Mouse (Mus musculus) liver, embryonic 11.5 days (tissue): ENCODE data around the gene Sh2b3. TPM values are rescaled to one million over a fixed set of nuclear protein-coding genes. Genes with fewer than 3 reads are reported as not detected.

Experiments used
- ATAC-seq: fragments of 200-750 bp; cut with Nextera tagmentation; replicated peaks from 2 replicates; pipeline ENCODE4 v1.8.0; 2017; ENCODE audit warnings: moderate number of reproducible peaks, mild to moderate bottlenecking, moderate TSS enrichment, moderate library complexity; ENCODE audit not compliant: low FRiP score
- DNase-seq: peaks from one replicate; pipeline ENCODE4 v3.0.0-alpha.2; 2017; ENCODE audit warnings: low spot score
- H3K27ac ChIP-seq: fragments of 300-500 bp; sonication (generic); 2 replicates; pipeline ENCODE4 v1.5.1; 2014; ENCODE audit warnings: mild to moderate bottlenecking, low read depth, low read length, control low read depth
- H3K27me3 ChIP-seq: fragments of 300-500 bp; sonication (generic); replicated peaks from 2 replicates; pipeline ENCODE4 v1.6.1; 2014; ENCODE audit warnings: low read length, mixed read lengths; ENCODE audit not compliant: control insufficient read depth, insufficient read depth
- H3K36me3 ChIP-seq: fragments of 300-500 bp; sonication (generic); 2 replicates; pipeline ENCODE4 v1.6.1; 2014; ENCODE audit warnings: mild to moderate bottlenecking, low read length, moderate library complexity, mixed read lengths; ENCODE audit not compliant: control insufficient read depth, insufficient read depth
- H3K4me1 ChIP-seq: fragments of 300-500 bp; sonication (generic); replicated peaks from 2 replicates; pipeline ENCODE4 v1.6.1; 2014; ENCODE audit warnings: low read length, mixed read lengths; ENCODE audit not compliant: control insufficient read depth, insufficient read depth
- H3K4me2 ChIP-seq: fragments of 300-500 bp; sonication (generic); 2 replicates; pipeline ENCODE4 v1.6.1; 2014; ENCODE audit warnings: mild to moderate bottlenecking, control low read depth, moderate library complexity
- H3K4me3 ChIP-seq: fragments of 300-500 bp; sonication (generic); 2 replicates; pipeline ENCODE4 v1.5.1; 2014; ENCODE audit warnings: low read depth, low read length, control low read depth
- H3K9ac ChIP-seq: fragments of 300-500 bp; sonication (generic); 2 replicates; pipeline ENCODE4 v1.6.1; 2014; ENCODE audit warnings: low read depth, low read length, control low read depth
- H3K9me3 ChIP-seq: fragments of 300-500 bp; sonication (generic); 2 replicates; pipeline ENCODE4 v1.6.1; 2016; ENCODE audit warnings: low read length, inconsistent platforms, mixed read lengths; ENCODE audit not compliant: control insufficient read depth
- WGBS: fragments of 180-500 bp; shearing (Covaris S2); extraction: QIAGEN DNeasy Blood & Tissue Kit; methylation state at CpG from one replicate; pipeline ENCODE4 v1.1.7; 2014; 5-methylcytosine and 5-hydroxymethylcytosine counted together
- polyA plus RNA-seq: library from polyadenylated mRNA; unstranded; fragments of >200 nt; fragmentation: Nextera tagmentation; extraction: Ambion mirVana; gene quantifications from 2 replicates; pipeline ENCODE4 v1.2.1, GENCODE M21; 2014

Sh2b3 gene
- polyA plus RNA-seq = 14.7 and 15.7 TPM in 2 replicates

DNA sequence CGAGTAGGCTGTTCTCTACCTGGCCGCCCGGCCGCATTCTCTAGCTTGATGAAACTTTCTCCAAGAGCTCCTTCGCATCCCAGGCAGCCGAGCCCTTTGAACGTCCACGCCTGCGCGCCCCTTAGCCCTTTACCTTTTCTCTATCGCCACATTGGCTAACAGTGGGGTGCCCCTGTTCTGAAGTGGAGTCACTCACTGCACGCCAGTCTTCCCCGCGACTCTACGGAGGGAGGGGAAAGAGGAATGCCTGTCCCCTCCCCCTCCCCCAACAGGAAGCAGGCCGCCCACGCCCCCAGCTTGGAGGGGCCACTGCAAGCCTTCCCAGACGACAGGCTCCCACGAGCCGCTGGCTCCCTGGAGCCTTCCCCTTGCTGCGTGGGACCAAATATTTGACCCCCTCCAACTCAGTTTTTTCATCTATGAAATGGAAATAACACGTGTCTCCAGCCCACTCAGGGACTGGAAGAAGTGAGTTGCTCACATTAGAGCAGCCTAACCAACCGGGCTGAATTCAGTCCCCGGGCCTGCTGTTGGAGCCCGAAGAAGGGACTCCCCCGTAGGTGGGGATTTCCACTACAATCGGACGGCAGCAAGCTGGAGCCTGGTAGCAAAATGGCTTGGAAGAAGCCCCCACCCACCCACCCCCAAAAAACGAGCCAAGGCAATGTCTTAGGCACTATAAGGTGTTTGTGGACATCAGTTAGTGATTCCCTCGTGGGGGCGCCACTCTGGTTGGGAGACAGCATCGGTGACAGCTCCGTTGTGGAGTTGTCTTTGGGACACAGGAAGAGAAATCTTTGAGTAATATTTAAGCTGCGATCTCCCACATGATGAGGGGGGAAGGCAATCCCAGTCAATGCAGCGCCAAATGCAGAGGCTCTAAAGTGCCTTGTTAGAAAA, at the start of gene Sh2b3:
Sh2b3 (minus strand) TSS at position 206 of the 900 bp plus-strand sequence.
- Histone ChIP-seq H3K27ac (peak within 1 kb of the TSS; percentile 89), H3K27me3 (0 out of 2 replicates have a peak, but pooled peaks cover 3% of the 10 kb centered on the region)

DNA sequence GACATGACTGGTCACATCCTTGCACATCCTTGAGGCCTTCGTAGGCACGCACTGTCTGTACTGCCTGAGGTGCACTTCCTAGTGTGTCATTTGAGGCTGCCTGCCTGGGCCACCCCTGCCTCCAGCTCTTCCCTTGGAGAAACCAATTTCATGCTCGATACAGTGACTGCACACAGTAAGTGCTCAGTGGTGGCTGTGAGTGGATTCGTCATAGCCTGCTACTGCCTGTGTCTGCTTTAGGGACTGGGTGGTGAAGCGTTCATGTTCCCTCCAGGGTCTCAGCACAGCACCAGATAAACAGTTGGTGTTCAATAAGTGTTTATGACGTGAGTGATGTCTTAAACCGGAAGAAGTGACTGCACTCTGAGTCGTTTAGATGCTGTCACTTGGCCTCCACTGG, 45.9 kb upstream of the Sh2b3 start:
- no peaks in the 10 kb centered on the region for H3K27me3 ChIP-seq
- no peak overlapping the region for H3K4me3 ChIP-seq
- ATAC-seq (no peak), DNase-seq (no peak)
- H3K27ac ChIP-seq = no peak overlapping the region
- no peaks in the 10 kb centered on the region for H3K36me3 ChIP-seq
- H3K4me2 ChIP-seq = no peak overlapping the region
- 74% methylated on average over 8 of the region's 8 CpGs for WGBS
- H3K9me3 ChIP-seq = 0 out of 2 replicates have a peak, but pooled peaks cover 3% of the 10 kb centered on the region
- no peak overlapping the region for H3K9ac ChIP-seq
- no peaks in the 10 kb centered on the region for H3K4me1 ChIP-seq

More for the DNA sequence above, at the start of gene Sh2b3:
- Histone ChIP-seq H3K4me1 (peaks cover 54% of the 10 kb centered on the region), H3K4me2 (peak within 1 kb of the TSS; percentile 96), H3K36me3 (no peaks in the 10 kb centered on the region), H3K9ac (peak within 1 kb of the TSS; percentile 89), H3K4me3 (peak within 1 kb of the TSS; percentile 81), H3K9me3 (no peaks in the 10 kb centered on the region)
- under 1% methylated on average over 35 of the region's 35 CpGs for WGBS
- DNase-seq (peak; percentile 71), ATAC-seq (peak; percentile 35)

GRCm38 (mm10) chr5:121879211-121879610, 41.8 kb upstream of the Sh2b3 start:
- 43% methylated on average over 6 of the region's 6 CpGs for WGBS
- DNase-seq (no peak), ATAC-seq (no peak)
- Histone ChIP-seq H3K36me3 (0 out of 2 replicates have a peak, but pooled peaks cover 3% of the 10 kb centered on the region), H3K9me3 (no peaks in the 10 kb centered on the region), H3K4me1 (no peaks in the 10 kb centered on the region), H3K4me2 (no peak overlapping the region), H3K4me3 (no peak overlapping the region), H3K27me3 (no peaks in the 10 kb centered on the region), H3K27ac (no peak overlapping the region), H3K9ac (no peak overlapping the region)

DNA sequence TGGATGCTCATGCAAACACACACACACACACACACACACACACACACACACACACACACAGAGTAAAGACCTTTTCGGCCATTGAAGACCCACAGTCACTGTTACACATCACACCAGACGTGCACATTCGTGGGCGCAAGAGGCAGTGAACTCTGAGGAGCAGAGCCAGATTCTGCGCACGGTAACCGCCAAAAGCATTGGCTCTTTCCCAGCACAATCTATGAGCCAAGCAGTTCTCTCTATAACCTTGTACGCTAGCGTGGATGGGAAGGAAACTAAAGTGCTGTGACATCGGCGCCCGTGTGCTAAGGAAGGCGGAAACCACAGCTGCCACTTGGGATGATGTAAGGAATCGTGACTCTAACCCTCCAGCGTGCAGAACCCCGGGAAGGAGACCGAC, 41.3 kb upstream of the Sh2b3 start:
- no peak overlapping the region for H3K4me3 ChIP-seq
- DNase-seq (no peak), ATAC-seq (no peak)
- no peak overlapping the region for H3K9ac ChIP-seq
- no peaks in the 10 kb centered on the region for H3K9me3 ChIP-seq
- H3K27me3 ChIP-seq = no peaks in the 10 kb centered on the region
- 83% methylated on average over 17 of the region's 17 CpGs for WGBS
- 0 out of 2 replicates have a peak, but pooled peaks cover 3% of the 10 kb centered on the region for H3K36me3 ChIP-seq
- no peaks in the 10 kb centered on the region for H3K4me1 ChIP-seq
- H3K27ac ChIP-seq = no peak overlapping the region
- no peak overlapping the region for H3K4me2 ChIP-seq

- no peaks in the 10 kb centered on the region for H3K9me3 ChIP-seq
- H3K4me2 ChIP-seq = no peak overlapping the region
- H3K27me3 ChIP-seq = no peaks in the 10 kb centered on the region
- no peak overlapping the region for H3K4me3 ChIP-seq
- no peak for DNase-seq
- H3K36me3 ChIP-seq = 0 out of 2 replicates have a peak, but pooled peaks cover 3% of the 10 kb centered on the region
- no peak for ATAC-seq
- H3K27ac ChIP-seq = no peak overlapping the region
- H3K4me1 ChIP-seq = no peaks in the 10 kb centered on the region
- WGBS = 78% methylated on average over 12 of the region's 12 CpGs
- H3K9ac ChIP-seq = no peak overlapping the region
Observed at GRCm38 (mm10) chr5:121876901-121877300, 39.5 kb upstream of the Sh2b3 start.

GRCm38 (mm10) chr5:121875041-121875440, 37.6 kb upstream of the Sh2b3 start:
- no peak for ATAC-seq
- no peak overlapping the region for H3K4me2 ChIP-seq
- no peak for DNase-seq
- H3K9me3 ChIP-seq = no peaks in the 10 kb centered on the region
- H3K4me1 ChIP-seq = no peaks in the 10 kb centered on the region
- no peak overlapping the region for H3K9ac ChIP-seq
- WGBS = 80% methylated on average over 12 of the region's 12 CpGs
- H3K36me3 ChIP-seq = 0 out of 2 replicates have a peak, but pooled peaks cover 3% of the 10 kb centered on the region
- H3K4me3 ChIP-seq = no peak overlapping the region
- no peaks in the 10 kb centered on the region for H3K27me3 ChIP-seq
- no peak overlapping the region for H3K27ac ChIP-seq

GRCm38 (mm10) chr5:121872158-121872557, 34.7 kb upstream of the Sh2b3 start:
- WGBS = 17% methylated on average over 4 of the region's 4 CpGs

DNA sequence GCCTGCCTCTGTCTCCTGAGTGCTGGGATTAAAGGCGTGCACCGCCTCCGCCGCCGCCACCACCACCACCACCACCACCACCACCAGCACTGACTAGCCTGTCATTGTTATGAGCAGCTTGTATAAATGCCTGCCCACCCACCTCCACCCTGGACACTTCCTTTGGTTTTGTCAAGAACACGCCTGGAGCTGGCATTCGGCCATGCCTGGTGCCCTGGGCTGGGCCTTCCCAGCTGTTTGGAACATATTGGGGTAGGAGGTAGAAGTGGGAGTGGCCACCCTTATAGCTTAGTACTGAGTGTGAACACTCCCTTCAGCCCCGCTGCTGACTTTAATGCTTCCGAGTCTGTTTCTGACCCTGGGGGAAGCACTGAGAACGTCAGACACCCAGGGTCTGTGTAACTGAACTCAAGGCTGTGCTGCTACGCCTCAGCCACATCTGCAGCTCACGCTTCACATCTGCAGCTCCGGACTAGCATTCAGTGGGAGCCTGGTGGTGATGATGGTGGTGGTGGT, 34.1 kb upstream of the Sh2b3 start:
- Histone ChIP-seq H3K27ac (no peak overlapping the region), H3K9me3 (no peaks in the 10 kb centered on the region), H3K9ac (no peak overlapping the region), H3K4me3 (no peak overlapping the region), H3K36me3 (peaks cover 3% of the 10 kb centered on the region; the same call in 1 of the 2 replicates), H3K4me2 (no peak overlapping the region), H3K27me3 (no peaks in the 10 kb centered on the region), H3K4me1 (no peaks in the 10 kb centered on the region)
- ATAC-seq (no peak), DNase-seq (no peak)
- WGBS = 85% methylated on average over 13 of the region's 13 CpGs

More at GRCm38 (mm10) chr5:121872158-121872557, 34.7 kb upstream of the Sh2b3 start:
- DNase-seq (peak; percentile 77), ATAC-seq (no peak)
- Histone ChIP-seq H3K27me3 (no peaks in the 10 kb centered on the region), H3K4me2 (no peak overlapping the region), H3K9ac (no peak overlapping the region), H3K9me3 (no peaks in the 10 kb centered on the region), H3K36me3 (peaks cover 3% of the 10 kb centered on the region; the same call in 1 of the 2 replicates), H3K4me1 (no peaks in the 10 kb centered on the region), H3K4me3 (no peak overlapping the region), H3K27ac (no peak overlapping the region)
